Mouse (Mus musculus) midbrain, embryonic 14.5 days (tissue): Measurements from ENCODE around the gene Txn2. TPM values are rescaled to one million over a fixed set of nuclear protein-coding genes. Genes with fewer than 3 reads are reported as not detected.

ENCODE experiments used
- ATAC-seq: fragments of 200-750 bp; cut with Nextera tagmentation; 2 replicates; pipeline ENCODE4 v1.8.0; 2017; ENCODE audit warnings: moderate number of reproducible peaks, moderate library complexity; ENCODE audit not compliant: low FRiP score, low TSS enrichment
- DNase-seq: peaks from one replicate; pipeline ENCODE4 v3.0.0-alpha.2; 2015
- H3K27ac ChIP-seq: fragments of 300-500 bp; sonication (generic); replicated peaks from 2 replicates; pipeline ENCODE4 v1.5.1; 2014; ENCODE audit warnings: mild to moderate bottlenecking, low read depth, low read length, moderate library complexity
- H3K27me3 ChIP-seq: fragments of 300-500 bp; sonication (generic); 2 replicates; pipeline ENCODE4 v1.6.1; 2014; ENCODE audit warnings: low read length, control low read depth, mixed read lengths; ENCODE audit not compliant: control insufficient read depth, insufficient read depth
- H3K36me3 ChIP-seq: fragments of 300-500 bp; sonication (generic); 2 replicates; pipeline ENCODE4 v1.6.1; 2014; ENCODE audit warnings: low read length, control low read depth; ENCODE audit not compliant: control insufficient read depth, insufficient read depth
- H3K4me1 ChIP-seq: fragments of 300-500 bp; sonication (generic); 2 replicates; pipeline ENCODE4 v1.6.1; 2014; ENCODE audit warnings: mild to moderate bottlenecking, antibody characterized with exemption, low read length, control low read depth; ENCODE audit not compliant: control insufficient read depth, insufficient read depth
- H3K4me2 ChIP-seq: fragments of 300-500 bp; sonication (generic); 2 replicates; pipeline ENCODE4 v1.6.1; 2014; ENCODE audit warnings: mild to moderate bottlenecking, low read length, moderate library complexity
- H3K4me3 ChIP-seq: fragments of 300-500 bp; sonication (generic); replicated peaks from 2 replicates; pipeline ENCODE4 v1.5.1; 2014; ENCODE audit warnings: low read depth, low read length
- H3K9ac ChIP-seq: fragments of 300-500 bp; sonication (generic); replicated peaks from 2 replicates; pipeline ENCODE4 v1.6.1; 2014; ENCODE audit warnings: mild to moderate bottlenecking, low read length, moderate library complexity
- H3K9me3 ChIP-seq: fragments of 300-500 bp; sonication (generic); 2 replicates; pipeline ENCODE4 v1.6.1; 2016; ENCODE audit warnings: low read length, control low read depth, mixed read lengths; ENCODE audit not compliant: control insufficient read depth
- WGBS: fragments of 180-500 bp; shearing (Covaris S2); extraction: QIAGEN DNeasy Blood & Tissue Kit; methylation state at CpG from one replicate; pipeline ENCODE4 v1.1.7; 2014; 5-methylcytosine and 5-hydroxymethylcytosine counted together
- polyA plus RNA-seq: library from polyadenylated mRNA; unstranded; fragments of >200 nt; fragmentation: Nextera tagmentation; extraction: Ambion mirVana; gene quantifications from 2 replicates; pipeline ENCODE4 v1.2.1, GENCODE M21; 2014

Gene Txn2
- polyA plus RNA-seq: 219 and 234 TPM in 2 replicates

DNA sequence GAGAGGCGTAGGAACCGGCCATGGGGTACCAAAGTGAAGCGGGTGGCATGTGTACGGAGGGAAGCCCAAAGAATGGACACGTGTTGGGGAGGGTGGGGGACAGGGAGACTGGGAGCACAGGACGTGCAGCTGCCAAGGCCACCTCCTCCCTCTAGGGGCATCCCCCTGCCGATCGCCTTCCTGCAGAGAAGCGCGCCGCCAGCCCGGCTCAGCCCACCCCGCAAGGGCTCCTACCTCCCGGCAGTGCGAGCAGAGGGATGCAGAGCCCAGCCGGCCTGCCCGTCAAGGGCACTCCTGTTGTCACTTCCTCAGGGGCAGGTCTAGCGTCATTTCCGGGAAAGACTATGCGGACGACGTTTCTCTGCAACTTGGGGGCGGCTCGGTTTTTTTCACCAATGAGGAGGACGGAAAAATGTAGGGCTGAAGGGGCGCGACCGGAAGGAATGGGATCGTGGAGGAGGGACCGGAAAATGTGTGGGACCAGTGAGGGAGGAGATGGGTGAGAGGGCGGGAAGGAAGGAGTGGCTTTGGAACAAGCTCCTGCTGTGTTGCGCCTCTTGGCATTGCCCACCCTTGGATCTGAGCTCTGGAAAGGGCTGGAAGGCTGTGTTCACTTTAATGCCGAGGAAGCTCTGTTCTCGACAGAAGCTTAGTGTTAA lies at the start of gene Txn2:
Gene Txn2, minus strand, starts transcription at position 334 of the 659 bp plus-strand sequence.
- H3K27me3 ChIP-seq: no peaks in the 10 kb centered on the region
- peak within 1 kb of the TSS; percentile 66 for H3K4me3 ChIP-seq
- peak; percentile 99 for DNase-seq
- under 1% methylated on average over 34 of the region's 34 CpGs for WGBS
- ATAC-seq: peak; percentile 93
- peaks cover 27% of the 10 kb centered on the region for H3K36me3 ChIP-seq
- H3K27ac ChIP-seq: peak within 1 kb of the TSS; percentile 94
- H3K4me2 ChIP-seq: peak within 1 kb of the TSS; percentile 84
- H3K4me1 ChIP-seq: peaks cover 20% of the 10 kb centered on the region
- H3K9me3 ChIP-seq: no peaks in the 10 kb centered on the region
- H3K9ac ChIP-seq: peak within 1 kb of the TSS; percentile 73

DNA sequence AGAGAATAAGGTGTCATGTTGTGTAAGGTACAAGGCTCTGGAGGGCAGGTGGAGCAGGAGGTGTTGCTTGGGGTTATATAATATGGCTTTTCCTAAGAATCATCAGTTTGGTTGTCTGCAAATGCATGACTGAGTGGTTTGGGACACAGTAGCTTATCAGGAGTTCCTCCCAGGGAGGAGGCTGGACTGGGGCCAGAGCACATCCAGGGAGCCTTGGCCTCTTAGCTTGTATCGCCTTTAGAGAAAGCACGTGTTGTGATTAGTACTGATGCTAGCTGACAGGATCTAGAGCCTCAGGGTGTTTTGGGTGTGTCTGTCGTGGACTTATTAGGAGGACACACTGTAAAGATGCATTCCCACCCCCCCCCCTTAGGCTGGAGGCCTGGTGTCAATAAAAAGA lies 48.9 kb upstream of the Txn2 start:
- Histone ChIP-seq H3K27me3 (no peaks in the 10 kb centered on the region), H3K4me2 (no peak overlapping the region), H3K9me3 (no peaks in the 10 kb centered on the region), H3K4me3 (no peak overlapping the region), H3K9ac (no peak overlapping the region), H3K36me3 (no peaks in the 10 kb centered on the region), H3K27ac (no peak overlapping the region), H3K4me1 (no peaks in the 10 kb centered on the region)
- no peak for ATAC-seq
- no peak for DNase-seq
- WGBS: 69% methylated on average over 3 of the region's 3 CpGs

DNA sequence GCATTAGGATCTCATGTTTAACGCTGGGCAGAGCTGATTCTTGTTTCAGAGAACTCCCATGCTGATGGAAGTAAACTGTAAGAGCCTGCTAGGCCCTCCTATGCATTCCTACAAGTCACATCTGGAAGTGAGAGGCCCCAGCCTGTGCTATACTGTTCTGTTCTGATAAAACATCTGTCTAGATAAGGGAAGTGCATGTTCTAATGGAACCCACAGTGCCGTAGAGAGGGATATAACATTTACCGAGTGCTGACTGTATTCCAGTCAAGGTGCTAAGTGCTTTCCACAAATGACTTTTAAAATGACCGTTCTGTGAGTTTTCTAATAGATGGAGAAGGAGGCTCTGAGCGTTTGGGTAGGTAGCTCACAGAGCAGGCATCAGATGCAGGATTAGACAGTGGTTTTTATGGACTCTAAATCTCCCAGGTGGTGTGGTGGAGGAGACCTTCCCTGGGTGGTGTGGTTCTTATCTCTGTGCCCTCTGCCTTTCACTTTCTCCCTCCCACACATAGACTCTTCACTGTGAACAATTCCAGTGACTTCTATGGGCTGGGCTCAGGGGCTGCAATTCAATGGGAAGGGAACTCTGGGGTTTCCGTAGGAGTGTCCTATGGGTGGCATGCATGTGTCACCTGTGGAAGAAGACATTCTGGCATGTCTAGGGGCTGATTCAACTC lies 45.5 kb upstream of the Txn2 start:
- WGBS: 78% methylated on average over 6 of the region's 6 CpGs

DNA sequence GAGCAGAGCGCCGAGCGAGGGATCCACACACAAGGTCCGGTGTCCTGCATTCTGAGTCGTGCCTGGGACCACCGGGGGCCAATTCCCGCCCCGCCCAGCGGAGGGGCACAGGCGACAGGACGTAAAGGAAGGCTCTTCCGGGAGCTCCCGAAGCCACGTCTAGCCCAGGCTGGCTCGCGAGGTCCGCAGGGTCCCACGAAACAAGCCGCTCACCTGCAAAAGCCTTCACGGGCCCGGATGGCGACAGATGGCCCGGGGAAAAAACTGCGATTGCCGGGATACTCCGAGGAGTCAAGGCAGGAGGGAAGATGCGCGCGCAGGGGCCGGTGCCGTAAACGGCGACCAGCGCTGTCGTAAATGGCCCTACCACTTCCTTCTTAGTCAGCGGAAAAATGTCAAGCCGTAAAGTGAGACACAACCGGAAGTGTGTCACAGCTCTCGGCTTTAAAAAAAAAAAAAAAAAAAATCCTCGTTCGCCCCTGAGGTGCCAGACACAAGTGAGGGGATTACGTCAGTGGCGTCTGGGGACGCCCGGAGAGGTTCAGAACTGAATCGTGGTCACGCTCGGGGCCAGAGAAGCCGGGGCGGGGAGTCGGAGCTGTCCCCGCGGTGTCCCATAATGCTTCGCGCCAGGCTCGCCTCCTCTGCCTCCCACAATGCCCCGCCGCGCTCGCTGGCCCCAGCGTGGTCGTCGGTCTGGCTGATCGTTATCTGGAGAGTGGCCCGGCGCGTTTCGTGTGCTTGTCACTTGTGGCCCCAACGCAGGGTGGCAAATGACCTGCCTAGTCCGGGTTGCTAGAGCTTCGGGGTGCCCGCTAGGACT lies 41.9 kb upstream of the Txn2 start, which contains the start of gene Eif3d:
Gene Eif3d, minus strand, starts transcription at position 344 of the 823 bp plus-strand sequence.
- Histone ChIP-seq H3K4me2 (peak within 1 kb of the TSS; percentile 98), H3K4me1 (peaks cover 14% of the 10 kb centered on the region), H3K4me3 (peak within 1 kb of the TSS; percentile 89)

More for the DNA sequence above, 45.5 kb upstream of the Txn2 start:
- Histone ChIP-seq H3K27me3 (no peaks in the 10 kb centered on the region), H3K4me3 (no peak overlapping the region), H3K27ac (no peak overlapping the region), H3K36me3 (no peaks in the 10 kb centered on the region), H3K9me3 (no peaks in the 10 kb centered on the region), H3K4me1 (peaks cover 12% of the 10 kb centered on the region), H3K4me2 (no peak overlapping the region), H3K9ac (no peak overlapping the region)
- DNase-seq (no peak), ATAC-seq (no peak)

DNA sequence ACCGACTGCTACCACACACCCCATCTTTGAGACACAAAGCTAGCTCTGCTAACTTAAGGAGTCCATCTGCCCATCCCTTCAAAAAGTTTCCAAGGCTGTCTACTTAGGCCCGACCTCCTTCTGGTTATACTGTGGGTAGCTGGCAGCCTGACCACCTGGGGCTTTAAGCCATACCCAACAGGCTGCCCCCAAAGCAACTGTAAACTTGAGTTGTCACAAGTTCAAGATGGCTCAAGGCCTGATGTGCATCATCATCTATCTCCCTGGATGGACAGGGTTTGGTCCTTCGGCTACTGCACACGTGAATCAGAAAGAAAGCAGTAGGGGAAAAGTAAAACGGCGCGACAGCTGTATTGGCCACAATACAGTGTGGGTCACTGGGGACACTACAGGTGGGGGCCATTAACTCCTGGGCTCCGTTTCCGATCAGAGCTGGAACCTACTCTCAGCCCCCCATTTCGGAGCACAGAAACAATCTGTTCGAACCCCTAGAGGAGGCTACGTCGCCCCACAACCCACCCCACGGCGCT lies 41.2 kb upstream of the Txn2 start:
- H3K4me2 ChIP-seq: peak overlapping the region; percentile 98
- no peak; the same call in 1 of the 2 replicates for ATAC-seq
- H3K36me3 ChIP-seq: peaks cover 34% of the 10 kb centered on the region
- peak overlapping the region; percentile 89 for H3K4me3 ChIP-seq
- H3K27ac ChIP-seq: peak overlapping the region; percentile 99
- H3K4me1 ChIP-seq: peaks cover 14% of the 10 kb centered on the region
- H3K9me3 ChIP-seq: no peaks in the 10 kb centered on the region
- H3K9ac ChIP-seq: peak overlapping the region; percentile 96
- WGBS: 3% methylated on average over 15 of the region's 15 CpGs
- no peak for DNase-seq
- no peaks in the 10 kb centered on the region for H3K27me3 ChIP-seq

More for the DNA sequence above, 41.9 kb upstream of the Txn2 start, which contains the start of gene Eif3d:
- Histone ChIP-seq H3K27ac (peak within 1 kb of the TSS; percentile 99), H3K9ac (peak within 1 kb of the TSS; percentile 96), H3K36me3 (peaks cover 27% of the 10 kb centered on the region), H3K27me3 (no peaks in the 10 kb centered on the region), H3K9me3 (no peaks in the 10 kb centered on the region)
- peak; percentile 97 for DNase-seq
- under 1% methylated on average over 72 of the region's 72 CpGs for WGBS
- peak; percentile 87 for ATAC-seq

DNA sequence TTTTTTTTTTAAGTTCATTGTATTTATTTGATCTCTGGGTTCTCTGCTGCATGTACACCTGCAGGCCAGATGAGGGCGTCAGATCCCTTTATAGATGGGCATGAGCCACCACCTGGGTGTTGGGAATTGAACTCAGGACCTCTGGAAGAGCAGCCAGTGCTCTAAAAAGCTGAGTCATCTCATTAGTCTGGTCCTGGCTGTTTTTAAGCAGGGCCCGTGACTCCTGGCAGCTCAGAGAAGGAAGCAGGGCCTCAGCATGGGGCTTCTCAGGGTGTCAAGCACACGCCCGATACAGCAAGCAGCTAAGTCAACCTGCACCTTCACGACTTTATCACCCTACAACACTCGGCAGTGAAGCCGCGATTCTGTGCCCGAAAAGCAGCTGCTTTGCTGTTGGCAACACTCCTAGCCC lies 36.3 kb upstream of the Txn2 start:
- 88% methylated on average over 9 of the region's 9 CpGs for WGBS
- no peak overlapping the region for H3K4me3 ChIP-seq
- H3K27me3 ChIP-seq: no peaks in the 10 kb centered on the region
- H3K9ac ChIP-seq: no peak overlapping the region
- no peaks in the 10 kb centered on the region for H3K9me3 ChIP-seq
- ATAC-seq (no peak), DNase-seq (no peak)
- peaks cover 83% of the 10 kb centered on the region for H3K36me3 ChIP-seq
- peaks cover 8% of the 10 kb centered on the region for H3K4me1 ChIP-seq
- no peak overlapping the region for H3K27ac ChIP-seq
- H3K4me2 ChIP-seq: no peak overlapping the region

DNA sequence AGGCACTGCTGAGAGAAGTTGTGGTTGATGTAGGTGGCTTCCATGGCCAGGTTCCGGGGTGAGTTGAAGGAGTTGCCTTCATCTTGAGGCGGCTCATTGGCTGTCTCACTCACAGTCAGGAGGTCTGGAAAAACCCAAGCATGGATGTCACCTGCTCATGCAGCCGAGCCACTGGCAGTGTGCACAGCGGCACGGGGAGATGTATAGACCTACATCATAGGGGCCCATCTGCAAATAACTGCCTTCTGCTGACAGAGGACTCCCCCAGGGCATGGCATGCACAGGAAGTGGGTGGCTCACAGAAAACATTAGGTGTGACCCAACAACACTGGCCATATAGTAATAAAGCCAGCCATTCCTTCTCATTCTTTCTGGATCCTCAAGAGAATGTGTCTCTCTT lies 33.6 kb upstream of the Txn2 start:
- Histone ChIP-seq H3K27me3 (no peaks in the 10 kb centered on the region), H3K27ac (no peak overlapping the region), H3K4me2 (no peak overlapping the region), H3K4me1 (no peaks in the 10 kb centered on the region), H3K36me3 (peaks cover 93% of the 10 kb centered on the region), H3K9me3 (no peaks in the 10 kb centered on the region), H3K9ac (no peak overlapping the region), H3K4me3 (no peak overlapping the region)
- no peak for DNase-seq
- WGBS: 96% methylated on average over 5 of the region's 5 CpGs
- no peak for ATAC-seq

DNA sequence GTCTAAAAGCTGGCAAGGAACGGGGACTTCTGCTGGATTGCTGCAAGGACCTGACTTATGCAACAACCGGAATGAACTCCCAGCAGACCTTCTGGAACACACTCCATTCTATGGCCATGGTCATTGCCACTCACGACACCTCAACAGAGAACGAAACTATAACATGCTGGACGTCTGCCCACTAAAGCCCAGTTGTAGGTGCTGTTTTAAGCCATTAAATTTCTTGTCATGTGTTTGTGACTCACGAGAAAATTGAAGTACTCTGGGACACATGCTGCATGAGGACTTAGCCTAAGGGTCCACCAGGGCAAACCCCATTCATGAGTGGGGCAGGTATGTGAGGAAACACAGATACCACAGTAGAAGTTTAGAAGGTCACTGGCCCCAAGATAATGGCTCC lies 31.9 kb upstream of the Txn2 start:
- peaks cover 11% of the 10 kb centered on the region for H3K4me1 ChIP-seq
- no peak overlapping the region for H3K9ac ChIP-seq
- peaks cover 76% of the 10 kb centered on the region for H3K36me3 ChIP-seq
- H3K27me3 ChIP-seq: no peaks in the 10 kb centered on the region
- no peak overlapping the region for H3K4me2 ChIP-seq
- no peaks in the 10 kb centered on the region for H3K9me3 ChIP-seq
- no peak for ATAC-seq
- H3K4me3 ChIP-seq: no peak overlapping the region
- WGBS: 92% methylated on average over 6 of the region's 6 CpGs
- no peak overlapping the region for H3K27ac ChIP-seq
- no peak for DNase-seq
